Mouse (Mus musculus) layer of hippocampus, adult 2 months (tissue): Measurements from ENCODE around the gene Hdac5. TPM values are rescaled to one million over a fixed set of nuclear protein-coding genes. Genes with fewer than 3 reads are reported as not detected.
"Not testable (repeated sequence)": the region's sequence is repeated elsewhere in the genome, so short reads cannot be mapped to it uniquely, and the experiment has no call there.

Experiments
- DNase-seq, 2 experiments: peaks; one replicate each; pipeline ENCODE4 v3.0.0; 2022; ENCODE audit warnings: low spot score in 2 of 2
- H3K27ac ChIP-seq: fragments of 200-600 bp; 2 replicates; pipeline ENCODE4 v1.8.1; 2022
- H3K4me3 ChIP-seq: fragments of 200-600 bp; 2 replicates; pipeline ENCODE4 v1.8.1; 2022; ENCODE audit warnings: mild to moderate bottlenecking
- CTCF ChIP-seq: fragments of 200-600 bp; conservative IDR thresholded peaks from 2 replicates; pipeline ENCODE4 v1.8.1; 2022; ENCODE audit warnings: antibody characterized with exemption, mild to moderate bottlenecking, moderate library complexity
- total RNA-seq, 2 experiments: library from RNA; stranded (reverse); gene quantifications; 2 replicates each; pipeline ENCODE4 v1.2.3; 2021

Gene Hdac5
- total RNA-seq, 2 experiments from 2014 or later: 233 to 243 TPM

DNA sequence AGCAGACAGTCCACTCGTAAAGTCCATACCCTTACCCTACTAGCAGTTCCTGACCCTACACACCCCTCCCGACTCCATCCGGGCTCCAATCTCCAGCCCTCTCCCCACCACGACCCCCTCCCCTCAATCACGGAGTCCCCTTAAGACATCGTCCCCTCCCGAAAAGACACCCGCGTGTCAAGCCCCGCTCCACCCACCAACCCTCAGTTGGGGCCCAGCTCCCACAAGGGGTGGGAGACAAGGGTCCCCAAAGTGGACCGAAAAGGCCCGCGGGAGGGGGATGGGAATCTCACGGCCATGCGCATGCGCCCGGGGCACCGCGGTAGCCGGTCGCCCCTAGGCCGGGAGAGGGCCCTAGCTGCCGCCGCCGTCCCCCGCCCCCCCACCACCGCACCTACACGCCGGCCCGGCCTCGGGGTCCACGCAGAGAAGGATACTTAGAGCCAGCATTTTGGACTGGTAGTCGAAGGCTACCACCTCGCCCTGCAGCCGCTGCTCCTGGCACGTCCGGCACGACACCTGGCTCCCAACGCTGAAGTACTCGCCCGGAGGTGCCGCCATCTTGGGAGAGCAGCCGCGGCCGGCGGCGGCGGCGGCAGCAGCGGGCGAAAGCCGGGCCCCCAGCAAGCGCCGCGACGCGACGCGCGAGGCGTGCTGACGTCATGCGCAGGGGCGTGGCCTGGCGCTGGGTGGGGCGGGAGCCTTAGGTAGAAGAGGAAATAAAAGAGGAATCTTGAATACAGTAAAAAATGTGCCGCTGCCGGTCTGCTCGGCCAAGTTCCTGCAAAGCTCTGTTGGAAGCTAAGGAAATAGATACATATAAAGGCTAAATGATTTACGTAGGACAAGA is 45.1 kb downstream of the Hdac5 start, which contains the start of gene Lsm12:
TSS of gene Lsm12 (minus strand) at position 651 of the 850 bp plus-strand sequence.
- peak; percentile 13; the same call in 1 of the 2 replicates for TF ChIP-seq CTCF
- H3K27ac ChIP-seq: peak within 1 kb of the TSS; percentile 91
- peak within 1 kb of the TSS; percentile 94 for H3K4me3 ChIP-seq
- peak; percentile 92 to 97 for DNase-seq

- peak overlapping the region; percentile 94 for H3K4me3 ChIP-seq
- peak overlapping the region; percentile 91 for H3K27ac ChIP-seq
- no peak for DNase-seq
- no peak for TF ChIP-seq CTCF
These were observed 45.7 kb downstream of the Hdac5 start for GRCm38 (mm10) chr11:102184253-102184645.

- Histone ChIP-seq H3K4me3 (no peak overlapping the region), H3K27ac (no peak overlapping the region)
- no peak for DNase-seq
- no peak for TF ChIP-seq CTCF
These were observed 50.1 kb downstream of the Hdac5 start for GRCm38 (mm10) chr11:102179836-102180235.

GRCm38 (mm10) chr11:102168689-102169088 is 61.3 kb downstream of the Hdac5 start:
- no peak for DNase-seq
- TF ChIP-seq CTCF: no peak
- H3K27ac ChIP-seq: peak overlapping the region; percentile 58; the same call in 1 of the 2 replicates
- no peak overlapping the region for H3K4me3 ChIP-seq

DNA sequence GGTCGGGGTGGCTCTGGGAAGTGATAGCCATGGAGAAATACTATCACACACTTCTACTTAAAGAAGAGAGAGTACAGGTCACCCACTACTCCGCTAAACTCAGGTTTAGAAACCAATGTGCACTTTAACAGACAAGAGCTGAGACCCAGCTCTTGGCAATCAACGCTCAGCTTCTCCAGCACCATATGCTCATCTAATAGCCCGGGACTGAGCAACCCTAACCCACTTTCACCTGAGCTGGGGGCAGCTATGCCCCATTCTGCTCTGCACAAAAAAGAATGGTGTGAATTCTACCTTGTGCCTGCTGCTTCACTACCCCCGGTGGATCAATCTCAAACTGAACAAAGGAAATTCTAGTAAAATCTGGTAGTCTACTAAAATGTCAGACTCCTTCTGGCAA is 62.4 kb downstream of the Hdac5 start:
- DNase-seq: no peak
- peak overlapping the region; percentile 58; the same call in 1 of the 2 replicates for H3K27ac ChIP-seq
- TF ChIP-seq CTCF: no peak

DNA sequence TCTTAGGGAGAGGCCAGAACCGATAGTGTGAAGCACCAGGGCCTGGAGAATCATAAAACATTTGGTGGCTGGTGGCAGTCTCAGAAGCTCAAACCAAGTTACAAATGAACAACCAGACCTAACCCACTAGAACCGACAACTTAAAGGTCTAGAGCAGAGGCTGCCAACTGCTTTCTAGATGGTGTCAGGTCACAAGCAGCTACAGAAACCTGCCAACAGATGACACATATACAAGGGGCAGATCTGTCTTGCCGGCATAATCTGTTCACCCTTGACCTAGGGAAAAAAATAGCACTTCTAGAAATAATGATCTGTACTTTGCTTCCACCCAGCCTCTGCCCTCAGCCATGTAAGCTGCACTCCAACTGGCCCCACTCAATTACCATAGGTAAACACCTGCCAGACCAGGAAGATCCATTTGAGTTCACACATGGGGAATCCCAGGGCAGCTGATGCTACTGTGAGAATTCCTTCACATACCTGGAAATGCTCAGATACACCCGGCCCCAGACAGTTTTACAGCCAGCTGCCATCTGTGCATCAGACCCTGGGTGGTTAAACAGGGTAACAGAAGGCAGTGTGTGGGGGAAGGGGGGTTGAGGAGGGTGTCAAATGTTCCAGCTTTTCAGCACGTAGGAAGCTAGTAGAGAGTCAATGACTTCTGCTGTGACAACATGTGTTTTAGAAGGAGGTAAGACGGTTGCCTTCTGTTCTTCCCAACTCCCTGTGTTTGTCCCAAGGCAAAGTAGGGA is 63.8 kb downstream of the Hdac5 start:
- H3K27ac ChIP-seq: peak overlapping the region; percentile 58
- H3K4me3 ChIP-seq: no peak overlapping the region
- peak; percentile 52 to 73 for DNase-seq
- no peak for TF ChIP-seq CTCF

More for the DNA sequence above, 62.4 kb downstream of the Hdac5 start:
- H3K4me3 ChIP-seq: no peak overlapping the region

DNA sequence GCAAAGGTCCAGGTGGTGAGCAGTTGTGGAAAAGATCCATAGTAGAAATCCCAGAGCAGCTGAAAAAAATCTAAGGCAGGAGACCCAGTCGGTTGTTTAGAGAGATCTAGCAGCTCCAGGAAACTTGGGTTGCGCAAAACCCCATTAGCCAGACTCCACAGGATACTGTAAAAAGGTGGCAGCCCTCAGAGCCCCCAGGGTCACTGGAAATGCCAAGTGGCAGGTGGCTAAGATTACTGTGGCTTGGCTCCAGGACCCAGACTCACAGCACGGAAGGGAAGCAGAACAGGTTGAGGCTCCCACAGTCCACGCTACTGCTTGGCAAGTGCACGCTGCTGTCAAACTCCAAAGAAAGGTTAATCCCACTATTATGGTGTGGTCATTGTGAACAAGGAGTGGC is 70.2 kb downstream of the Hdac5 start:
- TF ChIP-seq CTCF: no peak
- Histone ChIP-seq H3K27ac (no peak overlapping the region), H3K4me3 (no peak overlapping the region)
- no peak for DNase-seq

DNA sequence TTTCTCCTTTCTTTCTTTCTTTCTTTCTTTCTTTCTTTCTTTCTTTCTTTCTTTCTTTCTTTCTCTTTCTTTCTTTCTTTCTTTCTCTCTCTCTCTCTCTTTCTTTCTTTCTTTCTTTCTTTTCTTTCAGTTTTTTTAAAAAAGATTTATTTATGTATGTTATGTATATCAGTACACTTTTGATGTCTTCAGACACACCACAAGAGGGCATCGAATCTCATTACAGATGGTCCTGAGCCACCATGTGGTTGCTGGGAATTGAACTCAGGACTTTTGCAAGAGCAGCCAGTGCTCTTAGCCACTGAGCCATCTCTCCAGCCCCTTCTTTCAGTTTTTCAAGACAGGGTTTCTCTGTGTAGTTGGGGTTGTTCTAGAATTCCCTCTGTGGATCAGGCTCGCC is 71.9 kb downstream of the Hdac5 start:
- peak; percentile 41 for TF ChIP-seq CTCF

GRCm38 (mm10) chr11:102156786-102157089 is 73.2 kb downstream of the Hdac5 start:
- Histone ChIP-seq H3K4me3 (peak overlapping the region; percentile 80), H3K27ac (peak overlapping the region; percentile 88; the same call in 1 of the 2 replicates)
- DNase-seq: no peak
- TF ChIP-seq CTCF: no peak

More for the DNA sequence above, 71.9 kb downstream of the Hdac5 start:
- not testable (repeated sequence) for DNase-seq, H3K4me3 ChIP-seq, H3K27ac ChIP-seq

- peak; percentile 75 for TF ChIP-seq CTCF
- DNase-seq: peak; percentile 87 to 89
- peak within 1 kb of the TSS; percentile 80 for H3K4me3 ChIP-seq
These were observed 73.8 kb downstream of the Hdac5 start, which contains the start of gene Tmem101 for GRCm38 (mm10) chr11:102156039-102156785. Gene Tmem101 (minus strand): TSS chr11:102156404.

DNA sequence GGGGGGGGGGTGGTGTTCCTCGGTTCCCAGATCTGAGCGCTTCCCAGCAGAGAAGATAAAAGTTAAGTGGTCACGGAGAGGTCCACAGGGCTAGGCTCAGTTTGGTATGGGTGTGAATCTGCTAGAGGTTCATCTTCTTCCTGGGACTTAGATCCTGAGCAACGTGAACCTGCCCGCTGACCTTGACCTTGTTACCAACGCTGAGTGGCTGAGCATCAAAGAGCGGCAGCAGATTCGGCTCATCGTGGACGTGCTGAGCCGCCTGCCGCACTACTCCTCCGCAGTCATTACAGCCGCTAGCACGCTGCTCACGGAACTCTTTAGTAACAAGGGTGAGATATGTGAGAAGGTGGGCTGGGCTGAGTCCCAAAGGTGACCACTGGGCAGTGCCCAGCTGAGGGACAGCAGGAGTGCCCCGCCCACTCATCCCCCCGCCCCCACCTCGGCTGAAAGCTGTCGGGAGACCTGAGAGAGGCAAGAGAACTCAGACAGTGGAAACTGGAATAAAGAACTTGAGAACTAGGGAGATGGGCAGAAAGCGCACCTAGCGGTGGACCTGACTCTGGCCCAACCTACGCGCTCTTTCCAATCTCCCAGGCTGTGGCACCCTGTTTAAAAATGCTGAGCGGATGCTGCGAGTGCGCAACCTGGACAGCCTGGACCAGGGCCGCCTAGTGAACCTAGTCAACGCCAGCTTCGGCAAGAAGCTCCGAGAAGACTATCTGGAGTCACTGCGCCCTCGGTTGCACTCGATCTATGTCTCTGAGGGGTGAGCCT is 82.6 kb downstream of the Hdac5 start:
- no peak for TF ChIP-seq CTCF
- Histone ChIP-seq H3K27ac (no peak overlapping the region), H3K4me3 (no peak overlapping the region)
- DNase-seq: no peak

More at GRCm38 (mm10) chr11:102156039-102156785, 73.8 kb downstream of the Hdac5 start, which contains the start of gene Tmem101:
- H3K27ac ChIP-seq: peak within 1 kb of the TSS; percentile 88

- H3K27ac ChIP-seq: no peak overlapping the region
- TF ChIP-seq CTCF: no peak
- no peak overlapping the region for H3K4me3 ChIP-seq
- DNase-seq: no peak
These were observed 83.4 kb downstream of the Hdac5 start for GRCm38 (mm10) chr11:102146531-102146930.
